Mouse (Mus musculus): ENCODE measurements around the gene Chmp5.

Gene Chmp5

DNA sequence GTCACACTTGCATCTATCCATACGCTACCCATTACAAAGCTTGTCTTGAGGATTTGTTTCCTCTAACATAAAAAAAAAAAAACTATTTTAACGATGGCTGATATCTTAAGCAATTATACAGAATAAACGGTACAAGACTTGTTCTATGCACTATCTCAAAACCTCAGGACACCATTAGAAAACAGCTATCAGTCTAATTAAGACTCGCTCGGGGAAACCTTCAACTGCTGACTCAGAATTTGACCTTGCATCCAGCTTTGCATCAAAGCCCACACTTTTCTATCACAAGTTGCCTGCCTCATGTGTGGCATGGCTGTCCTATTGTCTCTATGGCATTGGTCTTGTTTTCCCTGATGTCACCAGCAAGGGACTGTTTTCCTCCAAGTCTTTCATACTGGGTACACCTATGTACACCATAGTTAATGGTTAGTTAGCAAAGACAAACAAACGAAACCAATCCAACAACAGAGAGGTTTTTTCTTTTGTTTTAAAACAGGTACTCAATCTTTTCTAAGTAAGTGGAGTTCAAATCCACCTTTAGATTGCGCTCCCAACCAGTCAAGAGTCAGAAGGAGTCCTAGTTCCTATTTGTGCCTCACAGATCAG is 1.6 kb upstream of the Chmp5 start:
- no peak for DNase-seq (ENCODE audit: low read depth, low spot score)

- no peak for DNase-seq (ENCODE audit: low read depth, low spot score)
Observed at GRCm38 (mm10) chr4:40947565-40948159, 545 bp upstream of the Chmp5 start.

DNA sequence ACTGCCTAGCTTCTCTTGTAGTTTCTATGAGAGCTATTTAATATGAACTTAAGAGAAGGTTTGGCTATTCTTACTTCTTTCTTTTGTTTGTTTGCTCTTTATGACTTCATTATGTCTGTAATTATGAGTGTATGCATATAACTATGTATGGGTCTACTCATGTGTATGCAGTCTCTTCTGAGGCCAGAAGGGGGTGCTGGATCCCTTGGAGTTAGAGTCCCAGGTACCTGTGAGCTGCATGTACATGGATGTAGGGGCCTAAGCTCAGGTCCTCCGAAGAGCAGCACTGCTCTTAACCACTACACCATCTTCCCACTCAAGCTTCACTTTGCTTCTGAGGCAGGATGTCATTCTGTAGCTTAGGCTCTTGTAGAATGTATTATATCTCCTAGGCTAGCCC is 5.3 kb downstream of the Chmp5 start:
- no peak for DNase-seq (ENCODE audit: low read depth, low spot score)

DNA sequence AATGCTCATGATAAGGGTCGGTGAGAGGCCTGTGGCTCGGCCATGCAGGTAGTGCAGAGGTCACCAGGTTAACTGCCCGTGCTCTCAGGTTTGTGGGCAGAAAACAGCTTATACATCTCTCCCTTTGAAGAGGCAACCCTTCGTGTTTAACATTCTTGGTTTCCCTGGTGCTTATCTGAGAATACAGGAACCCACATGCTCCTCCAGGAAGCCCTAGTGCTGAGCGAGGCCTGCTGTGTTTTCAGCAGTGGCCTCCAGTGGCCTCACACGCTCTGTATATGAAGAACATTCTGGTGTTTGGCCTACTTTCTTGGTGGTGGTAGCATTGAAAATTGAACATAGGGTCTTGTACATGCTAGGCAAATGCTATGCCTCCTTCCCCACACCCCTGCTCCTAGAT is 7.7 kb downstream of the Chmp5 start:
- DNase-seq (ENCODE audit: low read depth, low spot score), result no peak

- peak; percentile 44 for DNase-seq (ENCODE audit: low read depth, low spot score)
Observed at GRCm38 (mm10) chr4:40963536-40963935, 15.3 kb downstream of the Chmp5 start.

- DNase-seq (ENCODE audit: low read depth, low spot score), result no peak
Observed at GRCm38 (mm10) chr4:40969161-40969560, 21.0 kb downstream of the Chmp5 start.

- no peak for DNase-seq (ENCODE audit: low read depth, low spot score)
Observed at GRCm38 (mm10) chr4:40969781-40970591, 21.8 kb downstream of the Chmp5 start.

DNA sequence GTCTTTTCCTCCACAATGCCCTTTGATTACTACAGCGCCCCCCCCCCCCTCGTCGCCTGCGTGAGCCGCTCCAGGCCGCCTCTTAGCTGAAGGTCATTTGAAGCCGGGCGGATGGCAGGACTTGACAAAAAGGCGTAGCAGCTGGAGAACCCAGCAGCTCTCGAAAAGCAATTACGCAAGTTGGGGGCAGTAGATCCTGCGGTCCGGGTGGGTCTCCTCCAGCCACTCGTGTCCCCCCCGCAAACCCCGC is 22.3 kb downstream of the Chmp5 start:
- no peak for DNase-seq (ENCODE audit: low read depth, low spot score)

DNA sequence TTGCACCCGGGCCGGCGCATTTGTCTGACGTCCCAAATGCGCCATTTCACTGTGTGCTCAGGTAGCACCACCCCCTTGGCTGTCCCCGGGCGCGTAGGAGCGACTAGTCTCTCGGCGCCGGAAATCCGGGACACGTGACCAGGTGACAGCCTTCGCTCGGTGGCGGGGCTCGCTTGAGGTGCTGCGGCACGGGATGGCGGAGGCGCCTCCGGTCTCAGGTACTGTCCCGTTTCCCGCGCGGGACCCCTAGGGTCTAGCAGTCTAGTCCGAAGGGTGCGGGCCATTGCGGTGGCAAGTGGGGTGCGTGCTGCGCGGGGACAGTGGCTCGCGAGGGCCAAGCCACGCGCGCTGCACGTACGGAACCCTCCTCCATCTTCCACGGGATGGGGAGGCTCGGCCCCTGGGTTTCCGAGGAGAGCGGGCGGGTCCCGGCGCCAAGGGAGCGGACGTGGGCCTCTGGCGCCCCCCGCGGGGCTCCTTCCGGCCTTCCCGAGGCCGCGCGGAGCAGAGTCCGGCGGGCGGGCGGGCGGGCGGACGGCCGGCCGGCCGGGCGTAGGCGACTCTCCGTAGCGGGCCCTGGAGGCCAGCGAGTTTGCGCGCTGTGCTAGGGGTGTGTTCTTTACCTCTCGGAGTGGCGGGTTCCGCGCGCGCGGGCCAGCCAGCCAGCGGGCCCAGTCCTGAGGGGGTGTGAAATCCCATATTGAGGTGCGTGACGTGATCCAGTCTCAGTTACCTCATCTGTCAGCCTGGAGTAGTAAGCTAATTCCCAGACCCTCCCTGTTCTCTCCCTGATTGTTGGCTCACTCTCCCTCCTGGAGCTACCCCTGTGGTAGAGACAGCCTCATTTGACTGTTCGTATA is 22.9 kb downstream of the Chmp5 start, which contains the start of gene Nfx1:
Gene Nfx1, plus strand, starts transcription at position 65 of the 860 bp plus-strand sequence.
- DNase-seq (ENCODE audit: low read depth, low spot score), result peak; percentile 97

DNA sequence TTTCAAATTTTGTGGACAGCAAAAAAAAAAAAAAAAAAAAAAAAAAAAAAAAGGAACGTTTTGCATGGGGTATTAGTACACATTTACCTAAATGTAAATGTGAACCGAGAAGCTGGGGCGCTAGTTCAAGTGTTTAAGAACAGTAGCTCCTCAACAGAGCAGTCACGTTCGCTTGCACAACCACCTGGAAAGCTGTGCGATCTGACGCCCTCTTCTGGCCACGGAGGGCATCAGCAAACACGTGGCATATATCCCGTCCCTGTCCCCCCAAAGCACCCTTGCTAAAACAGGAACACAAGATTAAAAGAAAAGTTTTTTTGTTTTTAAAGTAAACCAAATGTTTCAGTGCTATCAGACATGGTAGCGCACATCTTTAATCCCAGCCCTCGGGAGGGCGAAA is 23.5 kb downstream of the Chmp5 start:
- DNase-seq (ENCODE audit: low read depth, low spot score), result no peak

GRCm38 (mm10) chr4:40974011-40974410 is 25.8 kb downstream of the Chmp5 start:
- DNase-seq (ENCODE audit: low read depth, low spot score), result no peak

DNA sequence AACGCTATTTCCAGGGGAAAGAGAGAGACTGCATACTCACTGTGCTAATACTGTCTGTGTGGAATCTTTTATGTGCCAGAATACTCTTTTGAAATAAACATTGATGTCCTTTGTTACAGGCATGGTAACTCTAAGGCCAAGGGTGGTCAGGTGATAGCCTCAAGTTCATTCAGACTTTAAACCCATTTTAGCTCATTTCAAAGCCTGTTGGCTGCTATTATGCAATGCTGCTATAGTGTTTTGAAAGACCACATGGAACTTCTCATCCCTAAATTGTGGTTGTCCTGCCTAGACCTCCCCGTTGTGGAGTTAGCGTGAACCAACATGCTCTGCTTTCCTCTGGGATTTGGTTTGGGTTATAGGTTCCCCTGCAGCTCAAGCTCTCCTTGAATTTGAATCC is 27.5 kb downstream of the Chmp5 start:
- DNase-seq (ENCODE audit: low read depth, low spot score), result no peak

DNA sequence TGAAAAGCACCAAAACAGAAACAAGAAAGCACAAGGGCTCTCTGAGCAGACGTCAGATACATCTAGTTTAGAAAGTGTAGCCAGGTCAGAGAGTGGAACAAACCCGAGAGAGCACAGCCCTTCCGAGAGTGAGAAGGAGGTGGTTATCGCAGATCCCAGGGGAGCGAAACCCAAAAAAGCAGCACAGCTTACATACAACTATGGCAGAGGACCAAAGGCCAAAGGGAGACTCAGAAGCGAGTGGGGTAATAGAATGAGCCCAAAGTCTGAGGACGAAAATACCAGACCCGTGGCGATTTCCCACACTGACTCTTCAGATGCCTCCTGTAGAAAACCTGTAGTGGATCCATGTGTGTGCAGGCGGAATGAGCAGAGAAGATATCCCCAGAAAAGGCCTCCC is 28.4 kb downstream of the Chmp5 start:
- DNase-seq (ENCODE audit: low read depth, low spot score), result no peak

GRCm38 (mm10) chr4:40979430-40979829 is 31.2 kb downstream of the Chmp5 start:
- no peak for DNase-seq (ENCODE audit: low read depth, low spot score)

DNA sequence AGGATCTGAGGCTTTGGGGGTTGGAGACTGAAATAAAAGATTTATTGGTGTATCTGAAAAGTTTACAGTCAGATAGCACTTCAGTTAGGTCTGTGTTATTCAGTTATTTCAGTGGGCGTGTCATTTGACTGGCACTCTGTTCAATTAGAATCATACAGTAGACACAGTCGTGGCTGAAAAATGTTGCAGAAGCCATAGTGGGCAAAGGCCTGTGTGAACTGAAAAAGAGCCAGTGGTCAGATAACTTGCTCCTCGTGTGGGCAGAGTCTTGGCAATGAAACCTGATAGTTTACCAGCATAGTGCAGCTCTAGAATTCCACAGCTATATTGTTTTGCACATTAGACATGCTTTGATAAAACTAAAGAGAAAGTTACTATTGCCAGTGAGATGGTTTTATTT is 34.3 kb downstream of the Chmp5 start:
- DNase-seq (ENCODE audit: low read depth, low spot score), result no peak

GRCm38 (mm10) chr4:40983686-40984085 is 35.5 kb downstream of the Chmp5 start:
- no peak for DNase-seq (ENCODE audit: low read depth, low spot score)

GRCm38 (mm10) chr4:40989633-40990032 is 41.4 kb downstream of the Chmp5 start:
- no peak for DNase-seq (ENCODE audit: low read depth, low spot score)

GRCm38 (mm10) chr4:40996302-40996701 is 48.1 kb downstream of the Chmp5 start:
- no peak for DNase-seq (ENCODE audit: low read depth, low spot score)

DNA sequence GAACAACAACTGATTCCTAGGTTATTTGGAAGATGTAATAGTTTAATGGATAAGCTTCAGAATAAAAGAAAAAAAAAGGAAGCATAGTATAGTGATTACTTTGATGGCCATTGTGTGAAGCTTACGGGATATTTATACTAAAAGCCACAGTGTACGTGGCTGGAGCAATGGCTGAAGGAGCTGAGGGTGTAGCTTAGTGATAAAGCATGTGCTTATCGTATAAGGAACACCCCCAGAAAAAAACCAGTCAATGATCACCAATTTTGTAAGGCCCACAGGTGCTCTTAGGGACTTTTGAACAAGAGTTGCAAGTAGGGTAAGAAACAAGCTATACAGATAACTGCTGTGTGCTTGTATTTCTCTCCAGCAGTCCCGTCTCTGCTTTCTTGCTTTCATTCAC is 49.7 kb downstream of the Chmp5 start:
- no peak for DNase-seq (ENCODE audit: low read depth, low spot score)

GRCm38 (mm10) chr4:41000271-41000670 is 52.1 kb downstream of the Chmp5 start:
- no peak for DNase-seq (ENCODE audit: low read depth, low spot score)

DNA sequence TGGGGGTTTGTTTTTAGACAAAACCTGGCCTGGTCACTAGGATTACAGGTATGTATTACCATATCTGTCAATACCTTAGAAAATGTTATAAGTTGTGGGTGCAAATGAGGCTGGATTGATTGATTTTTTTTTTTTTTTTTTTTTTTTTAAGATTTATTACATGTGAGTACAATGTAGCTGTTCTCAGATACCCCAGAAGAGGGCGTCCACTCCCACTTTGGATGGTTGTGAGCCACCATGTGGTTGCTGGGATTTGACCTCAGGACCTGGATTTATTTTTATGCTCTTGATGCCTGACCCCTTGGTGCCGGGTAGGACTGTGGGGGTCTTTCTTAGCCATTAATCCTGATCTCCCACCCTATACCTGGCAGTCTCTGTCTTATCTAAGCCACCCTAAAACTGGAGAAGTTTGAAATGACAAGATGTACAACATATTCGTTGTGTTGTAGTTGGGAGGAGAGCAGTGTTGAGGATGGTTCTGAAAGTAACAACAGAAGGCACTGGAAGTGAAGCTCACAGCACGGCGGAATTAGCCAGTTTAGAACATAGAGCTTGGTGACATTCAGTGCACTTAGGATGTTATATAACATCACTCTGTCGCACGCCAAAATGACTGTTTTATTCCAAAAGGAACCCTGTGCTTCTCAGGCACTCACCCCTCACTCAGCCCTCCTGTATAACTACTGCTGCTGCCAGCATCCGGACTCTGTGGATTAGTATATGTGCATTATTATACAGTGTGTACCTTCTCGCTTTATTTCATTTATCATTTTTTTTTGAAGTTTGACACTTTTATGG is 52.8 kb downstream of the Chmp5 start:
- no peak for DNase-seq (ENCODE audit: low read depth, low spot score)

Data from telencephalon, adult 2 months (tissue).